ENCODE assay signal across 8 mouse cellular contexts in genomic region chr2:20547686-20548624, GRCm38 (mm10).
DNase-seq lines count a peak whose midpoint lies in the region; ATAC-seq and TF ChIP-seq lines count a peak whose summit lies in the region.

No protein-coding gene starts in this region.

- H3K9ac ChIP-seq in neural tube, embryonic 11.5 days (ENCODE audit: low read length) = no peak overlapping the region
- H3K9ac ChIP-seq in hindbrain, embryonic 15.5 days = no peak overlapping the region
- H3K9ac ChIP-seq in lung, embryonic 15.5 days = no peak overlapping the region
- no peak overlapping the region for H3K9ac ChIP-seq in stomach, postnatal 0 days (ENCODE audit: low read length)

- no peak overlapping the region for H3K27ac ChIP-seq in neural tube, embryonic 11.5 days (ENCODE audit: low read depth, low read length)
- H3K27ac ChIP-seq in hindbrain, embryonic 15.5 days (replicated peaks) = no peak overlapping the region
- H3K27ac ChIP-seq in lung, embryonic 15.5 days = peak overlapping the region; percentile 88
- H3K27ac ChIP-seq in stomach, postnatal 0 days (replicated peaks) = peak overlapping the region; percentile 80

- peaks cover 12% of the 10 kb centered on the region for H3K4me1 ChIP-seq in neural tube, embryonic 11.5 days (ENCODE audit: control insufficient read depth, insufficient read depth, low read length)
- H3K4me1 ChIP-seq in hindbrain, embryonic 15.5 days (replicated peaks) = peaks cover 26% of the 10 kb centered on the region
- peaks cover 19% of the 10 kb centered on the region for H3K4me1 ChIP-seq in lung, embryonic 15.5 days
- H3K4me1 ChIP-seq in stomach, postnatal 0 days (replicated peaks; ENCODE audit: control insufficient read depth, insufficient read depth) = no peaks in the 10 kb centered on the region; the same call in 1 of the 2 replicates

- ATAC-seq in neural tube, embryonic 11.5 days (ENCODE audit: insufficient read depth, low FRiP score, low TSS enrichment) = no peak
- ATAC-seq in hindbrain, embryonic 15.5 days (ENCODE audit: low FRiP score, low read depth) = no peak
- ATAC-seq in lung, embryonic 15.5 days (ENCODE audit: borderline replicate concordance, extremely low read depth, low FRiP score, low TSS enrichment) = no peak; the same call in 1 of the 2 replicates
- peak; percentile 77 for ATAC-seq in stomach, postnatal 0 days (ENCODE audit: low FRiP score, low TSS enrichment)

- H3K27me3 ChIP-seq in neural tube, embryonic 11.5 days (ENCODE audit: control insufficient read depth, insufficient read depth, low read length) = no peaks in the 10 kb centered on the region
- peaks cover 4% of the 10 kb centered on the region for H3K27me3 ChIP-seq in hindbrain, embryonic 15.5 days
- no peaks in the 10 kb centered on the region for H3K27me3 ChIP-seq in lung, embryonic 15.5 days
- H3K27me3 ChIP-seq in stomach, postnatal 0 days (ENCODE audit: control insufficient read depth, insufficient read depth, low read length) = no peaks in the 10 kb centered on the region

- WGBS in neural tube, embryonic 11.5 days = 28% methylated on average over 18 of the region's 18 CpGs
- WGBS in hindbrain, embryonic 15.5 days = 14% methylated on average over 18 of the region's 18 CpGs
- 30% methylated on average over 18 of the region's 18 CpGs for WGBS in lung, embryonic 15.5 days
- 32% methylated on average over 18 of the region's 18 CpGs for WGBS in stomach, postnatal 0 days

- TF ChIP-seq EP300 in stomach, postnatal 0 days (optimal IDR thresholded peaks at IDR 0.05) = no peak

- no peaks in the 10 kb centered on the region for H3K9me3 ChIP-seq in neural tube, embryonic 11.5 days (ENCODE audit: control insufficient read depth, low read length)
- no peaks in the 10 kb centered on the region for H3K9me3 ChIP-seq in hindbrain, embryonic 15.5 days
- no peaks in the 10 kb centered on the region for H3K9me3 ChIP-seq in lung, embryonic 15.5 days
- no peaks in the 10 kb centered on the region for H3K9me3 ChIP-seq in stomach, postnatal 0 days (ENCODE audit: control insufficient read depth, low read length)

- H3K4me3 ChIP-seq in neural tube, embryonic 11.5 days (ENCODE audit: low read depth, low read length) = no peak overlapping the region
- peak overlapping the region; percentile 13 for H3K4me3 ChIP-seq in hindbrain, embryonic 15.5 days
- peak overlapping the region; percentile 32 for H3K4me3 ChIP-seq in lung, embryonic 15.5 days
- H3K4me3 ChIP-seq in stomach, postnatal 0 days (ENCODE audit: low read depth, low read length) = peak overlapping the region; percentile 20; the same call in 1 of the 2 replicates

- no peaks in the 10 kb centered on the region for H3K36me3 ChIP-seq in neural tube, embryonic 11.5 days (ENCODE audit: control insufficient read depth, insufficient read depth, low read length)
- H3K36me3 ChIP-seq in hindbrain, embryonic 15.5 days = no peaks in the 10 kb centered on the region
- H3K36me3 ChIP-seq in lung, embryonic 15.5 days = no peaks in the 10 kb centered on the region
- H3K36me3 ChIP-seq in stomach, postnatal 0 days (ENCODE audit: control insufficient read depth, insufficient read depth, low read length) = no peaks in the 10 kb centered on the region

- no peak for TF ChIP-seq CTCF in stomach, postnatal 0 days (IDR thresholded peaks at IDR 0.05; ENCODE audit: low read depth)

- DNase-seq in neural tube, embryonic 11.5 days (ENCODE audit: low spot score) = no peak
- DNase-seq in neural tube, embryonic 10.5 days (ENCODE audit: extremely low spot score, low spot score) = no peak
- DNase-seq in stomach, postnatal 0 days (ENCODE audit: low spot score) = peak; percentile 44
- no peak for DNase-seq in right cerebral cortex, postnatal 14 days
- no peak for DNase-seq in layer of hippocampus, postnatal 36 days
- DNase-seq in adrenal gland, postnatal 10 days = no peak

- H3K4me2 ChIP-seq in neural tube, embryonic 11.5 days (ENCODE audit: low read depth) = peak overlapping the region; percentile 21
- peak overlapping the region; percentile 47 for H3K4me2 ChIP-seq in hindbrain, embryonic 15.5 days
- peak overlapping the region; percentile 47 for H3K4me2 ChIP-seq in lung, embryonic 15.5 days
- H3K4me2 ChIP-seq in stomach, postnatal 0 days (replicated peaks; ENCODE audit: low read depth) = peak overlapping the region; percentile 48

Comparison
In these comparisons a context has a peak if more than half of its experiments do, and no peak if none do; other contexts are left out.
1. H3K27ac ChIP-seq: peak in lung, embryonic 15.5 days (single experiment) and stomach, postnatal 0 days (single experiment); none in neural tube, embryonic 11.5 days (single experiment) and hindbrain, embryonic 15.5 days (single experiment).
2. Peak in every context shown above with its lines, with median percentiles within 50 percentile points of each other: H3K4me2 ChIP-seq.